Mouse (Mus musculus): Measurements from ENCODE around the gene Gimap9.

Gene Gimap9

DNA sequence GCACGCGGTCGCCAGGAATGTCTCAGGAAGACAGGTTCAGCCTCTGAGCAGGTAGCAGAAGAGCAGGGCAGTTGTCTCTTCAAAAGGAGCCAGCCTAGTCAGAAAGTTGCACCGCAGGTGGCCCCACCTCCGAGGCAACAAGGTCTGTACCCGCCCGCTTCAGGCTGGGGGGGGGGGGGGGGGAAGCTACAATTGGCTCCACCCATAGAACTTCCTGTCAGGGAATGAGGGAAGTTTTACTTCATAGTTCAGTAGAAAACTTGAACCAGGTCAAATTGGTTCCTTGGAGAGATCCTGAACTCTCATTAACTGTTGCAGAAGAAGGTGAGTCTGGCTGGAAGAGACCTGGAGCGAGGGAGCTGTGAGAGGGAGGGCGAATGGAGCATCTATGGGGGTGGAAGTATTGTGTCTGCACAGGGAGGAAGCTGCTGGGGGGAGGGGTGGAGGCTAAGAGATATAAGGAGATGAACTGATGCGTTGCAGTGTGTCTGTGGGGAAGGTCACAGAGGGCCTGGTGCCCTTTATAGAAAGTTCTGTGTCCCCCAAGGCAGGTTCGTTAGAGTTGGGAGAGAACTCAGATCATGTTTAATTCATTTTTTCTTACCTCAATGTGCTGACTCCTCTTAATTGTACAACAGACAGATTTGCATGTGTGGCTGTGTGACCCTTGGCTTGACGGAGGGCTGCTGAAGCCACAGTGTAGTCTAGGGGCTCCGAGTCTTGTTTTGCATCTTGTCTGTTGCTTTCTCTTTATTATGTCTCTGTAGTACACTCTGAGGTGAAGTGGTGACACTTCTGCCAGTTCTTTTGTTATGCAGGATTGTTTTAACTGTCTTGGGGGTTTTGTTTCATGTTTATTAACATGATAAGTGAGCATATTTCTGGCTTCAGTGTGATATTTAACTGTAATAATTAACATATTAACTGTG lies at the start of gene Gimap9:
TSS of gene Gimap9 (plus strand) at position 199 of the 929 bp plus-strand sequence.
- peak; percentile 36 for DNase-seq (ENCODE audit: low spot score)

- no peak for DNase-seq (ENCODE audit: low spot score)
These were observed 49.5 kb upstream of the Gimap9 start, which contains the start of gene AI854703 for GRCm38 (mm10) chr6:48626464-48626863. AI854703 (plus strand) TSS chr6:48626764.

DNA sequence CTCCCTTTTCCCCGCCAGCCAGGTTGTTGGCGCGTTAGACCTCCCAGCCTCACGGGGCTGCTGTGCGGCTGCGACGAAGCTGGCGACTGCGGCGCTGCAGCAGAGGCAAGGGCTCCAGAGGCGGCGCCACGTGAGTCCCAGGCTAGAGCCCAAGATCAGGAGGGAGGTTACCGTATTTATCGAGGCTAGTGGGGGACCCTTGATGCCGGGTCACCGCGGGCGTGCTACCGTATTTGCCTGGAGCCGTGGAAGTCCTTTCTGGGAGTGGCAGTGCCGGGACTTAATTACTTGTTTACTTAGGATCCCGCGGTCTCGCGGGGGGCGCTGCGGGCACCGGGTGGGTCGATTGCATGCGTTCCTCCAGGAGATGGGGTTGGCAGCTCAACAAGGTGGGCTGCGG lies 48.9 kb upstream of the Gimap9 start:
- peak; percentile 76 for DNase-seq (ENCODE audit: low spot score)

DNA sequence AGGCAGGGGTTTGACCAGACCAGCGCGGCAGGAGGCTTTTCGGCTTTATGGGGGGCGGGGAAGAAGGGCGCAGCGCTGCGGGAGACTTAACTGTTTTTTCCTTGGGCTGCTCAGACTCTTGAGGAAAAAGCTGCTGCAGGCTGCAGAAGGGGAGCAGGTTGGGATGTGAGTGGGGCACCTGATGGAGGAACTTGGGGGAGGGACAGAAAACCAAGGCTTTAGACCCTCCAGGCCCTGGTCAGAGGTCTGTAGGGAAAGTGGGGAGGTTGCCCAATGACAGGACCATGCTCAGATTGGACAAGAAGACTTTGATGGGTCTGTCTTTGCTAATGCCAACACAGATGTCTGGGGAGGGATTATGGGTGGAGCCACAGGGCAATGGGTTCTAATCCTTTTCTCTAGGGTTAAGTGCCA lies 48.4 kb upstream of the Gimap9 start:
- no peak for DNase-seq (ENCODE audit: low spot score)

DNA sequence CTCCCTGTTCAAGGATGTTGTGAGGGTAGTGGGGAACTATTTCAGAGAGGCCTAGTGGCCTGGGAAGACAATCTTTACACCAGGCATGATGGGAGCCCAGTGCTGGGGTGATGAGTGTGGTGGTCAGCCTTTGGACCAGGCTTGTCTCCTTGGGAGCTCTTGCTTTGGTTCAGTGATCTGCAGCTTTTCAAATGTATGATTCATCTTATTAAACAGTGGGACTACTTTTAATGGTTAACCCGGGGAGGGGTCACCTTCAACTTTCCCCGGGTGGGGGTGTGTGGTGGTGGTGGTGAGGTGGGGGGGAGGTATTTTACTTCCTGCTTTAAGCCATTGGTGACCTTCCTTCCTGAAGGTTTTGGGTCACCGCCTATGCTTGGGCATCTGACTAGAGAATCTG lies 47.6 kb upstream of the Gimap9 start:
- DNase-seq (ENCODE audit: low spot score): no peak

DNA sequence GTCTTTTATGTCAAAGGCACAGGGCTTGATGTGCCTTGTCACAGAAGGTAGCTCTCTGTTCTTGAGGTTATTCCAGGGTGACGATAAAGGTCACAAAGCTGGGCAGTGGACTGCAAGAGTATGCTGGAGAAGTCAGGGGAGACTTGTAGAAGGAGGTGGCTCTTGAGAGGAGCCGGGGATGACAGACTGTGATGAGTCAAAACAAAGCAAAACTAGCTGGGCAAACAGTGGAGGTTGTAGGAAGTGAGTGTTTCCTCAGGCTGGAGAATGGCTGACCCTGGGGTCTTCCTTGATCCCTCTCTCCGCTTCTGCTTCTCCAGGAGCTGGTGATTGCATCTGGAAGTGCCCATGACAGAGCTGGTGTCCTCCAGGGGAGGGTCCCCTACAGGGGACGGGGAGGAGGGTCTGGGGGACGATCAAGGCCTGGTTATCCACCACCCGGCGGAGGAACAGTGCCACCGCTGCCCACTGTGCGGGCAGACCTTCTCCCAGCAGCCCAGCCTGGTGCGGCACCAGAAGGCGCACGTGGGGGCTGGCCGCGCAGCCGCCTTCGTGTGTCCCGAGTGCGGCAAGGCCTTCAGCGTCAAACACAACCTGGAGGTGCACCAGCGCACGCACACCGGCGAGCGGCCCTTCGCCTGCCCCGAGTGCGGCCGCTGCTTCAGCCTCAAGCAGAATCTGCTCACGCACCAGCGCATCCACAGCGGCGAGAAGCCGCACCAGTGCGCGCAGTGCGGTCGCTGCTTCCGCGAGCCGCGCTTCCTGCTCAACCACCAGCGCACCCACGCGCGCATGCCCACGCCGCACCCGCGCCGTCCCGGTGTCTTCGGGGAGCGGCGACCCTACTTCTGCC lies 46.9 kb upstream of the Gimap9 start:
- peak; percentile 28 for DNase-seq (ENCODE audit: low spot score)

- DNase-seq (ENCODE audit: low spot score): peak; percentile 20
These were observed 46.3 kb upstream of the Gimap9 start for GRCm38 (mm10) chr6:48629661-48630034.

DNA sequence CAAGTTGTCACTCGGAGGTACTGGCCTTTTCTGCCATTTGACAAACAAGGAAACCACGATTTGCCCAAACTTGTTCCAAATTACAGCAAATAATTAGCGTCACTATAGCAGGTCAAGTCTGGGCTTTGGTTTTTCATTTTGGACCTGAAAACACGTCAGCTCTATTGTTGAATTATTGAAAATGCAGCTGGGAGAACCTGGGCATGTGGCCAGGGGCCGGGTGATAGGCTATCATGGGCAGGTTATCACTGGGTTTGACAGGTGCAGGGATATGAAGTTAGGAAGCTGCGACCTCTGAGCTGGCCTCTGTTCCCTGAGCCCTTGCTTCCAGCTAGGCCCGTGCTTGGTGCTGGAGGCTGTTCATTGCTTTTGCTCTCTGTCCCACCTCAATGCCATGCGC lies 45.1 kb upstream of the Gimap9 start:
- DNase-seq (ENCODE audit: low spot score): no peak

- DNase-seq (ENCODE audit: low spot score): no peak
These were observed 40.8 kb upstream of the Gimap9 start for GRCm38 (mm10) chr6:48635105-48635504.

- DNase-seq (ENCODE audit: low spot score): peak; percentile 46
These were observed 39.4 kb upstream of the Gimap9 start for GRCm38 (mm10) chr6:48636515-48636914.

DNA sequence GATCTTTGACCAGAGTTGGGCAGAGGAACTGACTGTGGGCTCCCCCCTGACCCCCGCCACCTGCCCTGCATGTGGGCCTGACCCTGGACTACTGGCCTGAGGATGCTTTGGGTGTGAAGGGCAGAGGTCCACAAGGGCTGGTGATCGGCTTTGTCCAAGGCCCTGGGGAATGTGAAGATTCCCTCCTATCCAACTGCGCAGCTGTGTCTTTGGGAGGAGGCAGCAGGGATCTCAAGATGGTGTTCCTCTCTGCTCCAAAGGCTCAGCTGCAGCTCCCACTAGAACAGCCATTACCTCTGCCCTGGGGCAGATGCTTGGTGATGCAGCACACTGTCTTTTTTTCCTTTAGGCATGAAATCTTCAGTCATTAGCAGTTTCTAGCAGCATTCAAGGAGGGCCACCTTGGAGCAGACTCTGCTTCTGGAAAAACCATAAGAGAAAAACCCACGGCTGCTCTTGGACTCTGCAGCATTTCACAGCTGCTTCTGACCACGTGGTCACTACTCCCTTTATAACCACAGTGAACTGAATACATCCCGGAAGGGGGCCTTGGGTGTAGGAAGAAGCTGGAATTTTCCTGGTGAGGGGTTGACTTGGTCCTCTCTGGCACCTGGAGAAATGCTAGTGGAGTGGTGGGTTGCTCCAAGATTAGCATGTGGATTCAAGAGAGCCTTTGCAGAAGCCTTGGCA lies 38.0 kb upstream of the Gimap9 start:
- no peak for DNase-seq (ENCODE audit: low spot score)

- DNase-seq (ENCODE audit: low spot score): no peak
These were observed 37.4 kb upstream of the Gimap9 start for GRCm38 (mm10) chr6:48638553-48638952.

DNA sequence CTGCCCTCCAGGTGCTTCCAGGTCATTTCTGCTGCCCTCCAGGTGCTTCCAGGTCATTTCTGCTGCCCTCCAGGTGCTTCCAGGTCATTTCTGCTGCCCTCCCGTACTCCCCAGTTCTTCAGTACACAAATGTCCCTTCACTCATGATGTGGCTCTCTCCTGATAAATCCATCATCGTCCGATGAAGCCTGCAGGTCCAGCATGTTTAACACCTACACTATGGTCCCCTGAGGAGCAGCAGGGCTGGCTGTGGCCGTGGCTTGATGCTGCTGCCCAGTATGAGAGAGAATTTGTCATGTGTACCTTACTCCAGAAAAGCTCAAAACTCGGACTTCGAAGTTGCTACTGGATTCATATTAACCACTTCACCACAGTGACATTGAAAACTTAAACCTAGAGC lies 34.5 kb upstream of the Gimap9 start:
- DNase-seq (ENCODE audit: low spot score): no peak

DNA sequence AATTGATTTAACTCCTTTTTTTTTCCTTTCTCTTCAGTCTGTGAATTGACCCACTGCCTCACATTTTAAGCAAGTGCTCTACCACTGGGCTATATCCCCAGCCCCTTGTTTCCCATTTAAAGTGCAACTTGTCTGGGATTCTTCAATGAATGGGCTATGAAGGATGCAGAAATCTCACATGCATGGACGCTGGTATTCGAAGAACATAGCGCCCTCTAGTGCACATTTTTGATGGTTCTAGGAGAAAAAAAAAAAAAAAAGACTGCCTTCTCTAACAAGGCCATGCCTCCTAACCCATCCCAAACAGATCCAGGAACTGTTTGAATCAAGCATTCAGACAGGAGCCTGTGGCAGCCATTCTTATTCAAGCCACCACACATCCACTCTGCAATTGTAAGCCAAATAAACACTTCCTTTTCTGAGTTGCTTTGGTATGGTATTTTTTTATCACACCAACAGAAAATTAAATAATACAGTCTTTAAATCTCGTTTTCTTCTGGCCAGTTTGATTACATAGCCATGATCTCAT lies 33.1 kb upstream of the Gimap9 start:
- peak; percentile 90 for DNase-seq (ENCODE audit: low spot score)

DNA sequence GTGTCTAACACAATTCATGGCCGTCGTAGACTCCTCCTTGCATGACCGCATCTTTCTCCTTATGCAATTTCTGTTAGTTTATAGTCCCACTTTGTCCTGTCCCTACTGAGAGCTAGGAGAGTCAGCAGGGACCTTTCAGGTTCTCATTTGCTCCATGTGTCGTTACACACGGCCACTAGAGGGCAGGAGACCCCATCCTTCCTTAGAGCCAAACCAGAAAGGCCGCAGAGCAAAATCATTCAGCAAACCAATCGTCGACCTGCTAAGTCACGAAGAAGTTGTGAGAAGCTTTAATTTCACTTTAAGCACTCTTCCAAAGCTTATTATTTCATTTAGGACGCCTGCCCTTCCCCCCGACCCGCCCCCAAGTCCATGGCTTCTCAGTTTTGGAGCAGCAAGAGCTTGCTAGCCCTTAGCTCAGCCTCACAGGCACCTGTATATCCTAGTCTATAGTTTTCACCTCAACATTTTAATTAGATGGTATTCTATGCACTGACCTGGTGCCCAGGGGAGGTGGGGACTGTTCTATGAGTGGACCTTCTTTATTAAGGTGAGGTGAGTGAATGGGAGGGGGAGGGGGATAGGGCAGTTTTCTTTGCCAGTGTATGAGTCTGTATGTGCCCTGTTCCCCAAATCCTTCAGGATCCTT lies 30.1 kb upstream of the Gimap9 start:
- peak; percentile 87 for DNase-seq (ENCODE audit: low spot score)

DNA sequence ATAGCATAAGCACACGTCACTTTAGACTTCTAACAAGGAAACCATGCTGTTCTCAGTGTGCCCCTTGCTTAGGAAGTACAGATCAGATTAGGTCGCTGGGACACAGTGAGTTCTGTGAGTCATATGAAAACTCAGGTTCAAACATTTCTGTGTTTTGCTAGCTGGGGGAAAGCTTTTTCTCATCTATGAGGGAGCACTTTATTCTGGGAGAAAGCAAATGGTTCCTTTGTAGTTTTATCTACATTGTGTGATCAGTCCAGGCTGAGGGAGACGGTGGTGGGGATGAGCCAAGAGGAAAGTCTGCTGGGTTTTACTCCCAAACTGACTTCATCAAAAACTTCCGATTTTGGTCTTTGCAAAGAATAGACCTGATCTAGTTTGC lies 29.6 kb upstream of the Gimap9 start:
- DNase-seq (ENCODE audit: low spot score): no peak

GRCm38 (mm10) chr6:48646995-48647394 lies 28.9 kb upstream of the Gimap9 start, which contains the start of gene Gimap8:
Gimap8 (plus strand) TSS chr6:48647234.
- peak; percentile 50 for DNase-seq (ENCODE audit: low spot score)

DNA sequence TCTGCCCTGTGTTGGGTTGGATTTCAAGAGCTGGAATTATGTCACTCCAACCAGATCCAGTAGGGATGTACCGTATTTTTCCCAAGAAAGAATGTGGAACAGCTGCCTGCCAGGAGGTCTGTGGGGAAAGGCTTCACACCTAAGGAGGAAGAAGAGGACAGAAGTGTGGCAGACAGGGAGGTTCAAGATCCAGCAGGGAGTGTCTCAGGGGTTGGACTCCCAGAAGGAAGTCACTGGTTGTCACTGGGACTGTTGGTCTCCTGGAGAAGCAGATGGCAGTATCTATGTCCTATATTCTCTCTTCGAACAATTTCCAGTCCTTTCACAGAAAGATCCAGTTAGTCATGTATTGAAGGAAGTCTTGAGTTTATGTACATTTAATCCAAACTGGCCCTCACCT lies 28.3 kb upstream of the Gimap9 start:
- no peak for DNase-seq (ENCODE audit: low spot score)

DNA sequence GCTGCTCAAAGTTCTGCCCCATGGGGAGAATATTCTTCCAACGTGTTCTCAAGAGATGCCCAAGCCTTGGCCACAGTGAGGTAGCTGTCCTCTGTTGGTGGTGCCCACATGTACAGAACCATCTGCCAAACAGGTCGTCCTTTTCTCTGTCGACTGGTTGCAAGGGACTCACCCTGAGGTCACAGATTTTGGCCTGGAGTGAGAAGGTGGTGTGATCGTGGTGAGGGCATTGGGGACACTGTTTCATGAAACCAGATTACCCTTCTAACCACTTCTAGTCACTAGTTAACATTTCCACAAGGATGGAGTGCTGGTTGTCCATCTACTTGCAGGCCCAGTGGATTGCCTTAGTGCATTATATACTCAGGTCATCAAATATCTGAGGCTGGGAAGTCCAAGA lies 27.1 kb upstream of the Gimap9 start:
- no peak for DNase-seq (ENCODE audit: low spot score)

DNA sequence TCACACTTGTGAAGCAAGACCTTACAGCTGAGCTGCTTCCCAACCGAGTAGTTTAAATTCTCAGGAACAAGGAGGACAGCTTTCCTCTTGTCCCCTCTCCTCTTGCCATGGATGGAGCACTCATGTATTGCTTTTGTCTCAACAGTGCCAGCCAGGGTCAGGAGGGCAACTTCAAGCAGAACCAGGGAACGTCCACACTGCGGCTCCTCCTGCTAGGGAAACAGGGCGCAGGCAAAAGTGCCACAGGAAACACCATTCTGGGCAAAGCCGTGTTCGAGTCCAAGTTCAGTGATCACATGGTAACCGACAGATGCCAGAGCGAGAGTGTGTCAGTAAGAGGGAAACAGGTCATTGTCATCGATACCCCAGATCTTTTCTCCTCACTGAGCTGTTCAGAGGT lies 25.9 kb upstream of the Gimap9 start:
- no peak for DNase-seq (ENCODE audit: low spot score)

DNA sequence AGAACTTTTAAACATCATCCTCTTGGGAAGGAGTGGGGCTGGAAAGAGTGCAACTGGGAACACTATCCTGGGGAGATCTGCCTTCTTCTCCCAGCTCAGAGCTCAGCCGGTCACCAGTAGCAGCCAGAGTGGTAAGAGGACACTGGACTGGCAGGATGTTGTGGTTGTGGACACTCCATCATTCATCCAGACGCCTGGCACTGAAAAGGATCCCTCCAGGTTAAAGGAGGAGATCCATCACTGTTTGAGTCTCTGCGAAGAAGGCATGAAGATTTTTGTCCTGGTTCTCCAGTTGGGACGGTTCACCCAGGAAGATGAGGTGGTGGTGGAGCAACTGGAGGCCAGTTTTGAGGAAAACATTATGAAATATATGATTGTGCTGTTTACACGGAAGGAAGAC lies 17.2 kb upstream of the Gimap9 start:
- no peak for DNase-seq (ENCODE audit: low spot score)

GRCm38 (mm10) chr6:48664750-48665149 lies 11.2 kb upstream of the Gimap9 start:
- no peak for DNase-seq (ENCODE audit: low spot score)
